Mouse (Mus musculus) kidney, postnatal 4 days (tissue): ENCODE measurements at regions not wholly inside any gene's neighbourhood (a gene's known extent, or its start where the extent isn't known, plus 50 kb on each side); places are given as distances from the start of the nearest gene placed in this dataset.

Experiments used
- DNase-seq, 2 experiments: peaks; one replicate each; pipeline ENCODE4 v3.0.0; 2021; ENCODE audit warnings: mixed read lengths in 2 of 2

- DNase-seq = no peak
Measured at GRCm38 (mm10) chr5:51750456-51750855, 182.9 kb upstream of the Ppargc1a start.

- DNase-seq = no peak
Measured at GRCm38 (mm10) chr5:51740893-51741292, 173.4 kb upstream of the Ppargc1a start.

GRCm38 (mm10) chr5:51730241-51730640, 162.7 kb upstream of the Ppargc1a start:
- DNase-seq = no peak

GRCm38 (mm10) chr5:51729771-51730170, 162.2 kb upstream of the Ppargc1a start:
- DNase-seq = no peak

- no peak for DNase-seq
Measured at GRCm38 (mm10) chr5:51726762-51727161, 159.2 kb upstream of the Ppargc1a start.

GRCm38 (mm10) chr5:51718911-51719310, 151.4 kb upstream of the Ppargc1a start:
- no peak for DNase-seq

- DNase-seq = no peak
Measured at GRCm38 (mm10) chr5:51718451-51718850, 150.9 kb upstream of the Ppargc1a start.

- DNase-seq = no peak
Measured at GRCm38 (mm10) chr5:51711860-51712560, 144.5 kb upstream of the Ppargc1a start.

GRCm38 (mm10) chr5:51710664-51711063, 143.1 kb upstream of the Ppargc1a start:
- no peak for DNase-seq

GRCm38 (mm10) chr5:51709447-51709991, 142.0 kb upstream of the Ppargc1a start:
- no peak for DNase-seq

- DNase-seq = no peak
Measured at GRCm38 (mm10) chr5:51679884-51680283, 112.4 kb upstream of the Ppargc1a start.

- DNase-seq = no peak
Measured at GRCm38 (mm10) chr5:51671190-51671589, 103.7 kb upstream of the Ppargc1a start.

- DNase-seq = no peak
Measured at GRCm38 (mm10) chr5:51665241-51665640, 97.7 kb upstream of the Ppargc1a start.

GRCm38 (mm10) chr5:51658232-51658896, 90.8 kb upstream of the Ppargc1a start:
- DNase-seq = no peak

- no peak for DNase-seq
Measured at GRCm38 (mm10) chr5:51653507-51653906, 86.0 kb upstream of the Ppargc1a start.

GRCm38 (mm10) chr5:51624400-51624799, 56.9 kb upstream of the Ppargc1a start:
- no peak for DNase-seq
